Mouse (Mus musculus): ENCODE data around the gene Dbndd1. TPM values are rescaled to one million over a fixed set of nuclear protein-coding genes. Genes with fewer than 3 reads are reported as not detected.

Gene Dbndd1
- polyA plus RNA-seq, 1 experiment from 2014 or later: 0.89 TPM

- 75% methylated on average over 3 of the region's 3 CpGs for WGBS
- no peak overlapping the region for H3K27ac ChIP-seq (replicated peaks)
- H3K4me3 ChIP-seq (ENCODE audit: low read depth, low read length): no peak overlapping the region
- H3K9me3 ChIP-seq (ENCODE audit: control insufficient read depth, low read length): no peaks in the 10 kb centered on the region
- H3K4me2 ChIP-seq (replicated peaks; ENCODE audit: low read depth): no peak overlapping the region
- no peak for DNase-seq (ENCODE audit: low spot score)
- H3K36me3 ChIP-seq (ENCODE audit: control insufficient read depth, insufficient read depth, low read length): no peaks in the 10 kb centered on the region
- no peak overlapping the region for H3K9ac ChIP-seq (ENCODE audit: low read length)
- no peaks in the 10 kb centered on the region for H3K27me3 ChIP-seq (ENCODE audit: control insufficient read depth, insufficient read depth, low read length)
- ATAC-seq (ENCODE audit: low FRiP score, low TSS enrichment): peak; percentile 47; the same call in 1 of the 2 replicates
- TF ChIP-seq CTCF (IDR thresholded peaks at IDR 0.05; ENCODE audit: low read depth) (no peak), EP300 (optimal IDR thresholded peaks at IDR 0.05) (no peak)
- no peaks in the 10 kb centered on the region for H3K4me1 ChIP-seq (replicated peaks; ENCODE audit: control insufficient read depth, insufficient read depth)
Observed at GRCm38 (mm10) chr8:123467476-123467875, 47.8 kb downstream of the Dbndd1 start.

DNA sequence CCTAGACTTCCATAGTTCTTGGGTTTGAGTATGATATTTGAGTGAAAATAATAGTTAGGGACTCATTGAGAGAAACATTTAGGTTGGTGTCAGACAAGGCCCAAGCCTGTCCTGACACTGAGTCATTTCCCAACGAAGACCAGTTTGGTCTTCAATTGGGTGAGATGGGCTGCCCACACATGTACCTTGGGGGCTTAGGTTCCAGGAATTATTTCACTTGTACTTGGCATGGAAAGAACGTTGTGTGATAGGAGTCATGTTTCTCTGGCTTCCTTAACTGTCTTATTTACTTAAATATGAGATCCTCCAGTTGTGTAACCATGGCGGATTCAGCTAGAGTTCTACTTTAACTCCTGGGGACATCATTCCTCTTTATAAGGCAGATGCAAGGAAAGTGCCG lies 51.6 kb downstream of the Dbndd1 start:
- H3K36me3 ChIP-seq (ENCODE audit: control insufficient read depth, insufficient read depth, low read length): peaks cover 10% of the 10 kb centered on the region
- no peak overlapping the region for H3K4me2 ChIP-seq (replicated peaks; ENCODE audit: low read depth)
- no peaks in the 10 kb centered on the region for H3K27me3 ChIP-seq (ENCODE audit: control insufficient read depth, insufficient read depth, low read length)
- TF ChIP-seq EP300 (optimal IDR thresholded peaks at IDR 0.05) (no peak), CTCF (IDR thresholded peaks at IDR 0.05; ENCODE audit: low read depth) (no peak)
- no peaks in the 10 kb centered on the region for H3K9me3 ChIP-seq (ENCODE audit: control insufficient read depth, low read length)
- no peak overlapping the region for H3K9ac ChIP-seq (ENCODE audit: low read length)
- DNase-seq (ENCODE audit: low spot score) (no peak), ATAC-seq (ENCODE audit: low FRiP score, low TSS enrichment) (no peak)
- WGBS: 82% methylated on average over 4 of the region's 4 CpGs
- no peak overlapping the region for H3K27ac ChIP-seq (replicated peaks)
- H3K4me3 ChIP-seq (ENCODE audit: low read depth, low read length): no peak overlapping the region
- no peaks in the 10 kb centered on the region for H3K4me1 ChIP-seq (replicated peaks; ENCODE audit: control insufficient read depth, insufficient read depth)

Other genes with a start within 250 kb of the Dbndd1 start
- 5.3 and 5.7 TPM in 2 replicates for gene Fanca, start 196.9 kb downstream of the Dbndd1 start, polyA plus RNA-seq (2015; fragmentation: Nextera tagmentation; extraction: Ambion mirVana)
- 12.4 and 13.1 TPM in 2 replicates for gene Spire2, start 182.8 kb downstream of the Dbndd1 start, polyA plus RNA-seq (2015; fragmentation: Nextera tagmentation; extraction: Ambion mirVana)
- gene Tcf25, start 141.7 kb downstream of the Dbndd1 start, polyA plus RNA-seq (2015; fragmentation: Nextera tagmentation; extraction: Ambion mirVana): 133 and 146 TPM in 2 replicates
- gene Mc1r, start 108.4 kb downstream of the Dbndd1 start, polyA plus RNA-seq (2015; fragmentation: Nextera tagmentation; extraction: Ambion mirVana): 0.05 TPM in 1 of 2 replicates, not detected in the other
- 24.4 and 24.7 TPM in 2 replicates for gene Tubb3, start 104.0 kb downstream of the Dbndd1 start, polyA plus RNA-seq (2015; fragmentation: Nextera tagmentation; extraction: Ambion mirVana)
- 20.6 and 22.5 TPM in 2 replicates for gene Def8, start 91.9 kb downstream of the Dbndd1 start, polyA plus RNA-seq (2015; fragmentation: Nextera tagmentation; extraction: Ambion mirVana)
- 28.1 and 28.4 TPM in 2 replicates for gene Afg3l1, start 37.6 kb downstream of the Dbndd1 start, polyA plus RNA-seq (2015; fragmentation: Nextera tagmentation; extraction: Ambion mirVana)
- gene Gas8, start 3.4 kb upstream of the Dbndd1 start, polyA plus RNA-seq (2015; fragmentation: Nextera tagmentation; extraction: Ambion mirVana): 10.6 and 11.3 TPM in 2 replicates
- gene Rhou, start 138.5 kb upstream of the Dbndd1 start, polyA plus RNA-seq (2015; fragmentation: Nextera tagmentation; extraction: Ambion mirVana): 7.3 and 10.9 TPM in 2 replicates

All from stomach, postnatal 0 days (tissue).